Mouse (Mus musculus) layer of hippocampus, adult 11-12 months (tissue): ENCODE results near the gene Tpm4.

ENCODE experiments used
- DNase-seq: peaks from one replicate; pipeline ENCODE4 v3.0.0; 2022; ENCODE audit warnings: low spot score

The Tpm4 gene

DNA sequence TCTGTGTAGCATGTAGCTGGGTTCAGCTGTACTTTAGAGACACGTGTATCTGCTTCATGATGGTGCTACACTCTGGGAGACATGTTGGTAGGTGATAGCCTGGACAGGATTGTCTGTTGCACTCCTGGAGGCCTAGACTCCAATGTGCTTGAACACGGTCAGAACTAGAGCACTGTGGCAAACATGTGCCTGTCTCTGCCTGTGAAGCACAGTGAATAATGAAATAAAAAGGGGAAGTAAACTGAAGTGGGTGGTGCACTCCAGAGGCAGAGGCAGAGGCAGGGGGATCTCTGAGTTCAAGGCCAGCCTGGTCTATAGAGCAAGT is 55.4 kb downstream of the Tpm4 start:
- DNase-seq, result no peak

GRCm38 (mm10) chr8:72192065-72192464 is 57.3 kb downstream of the Tpm4 start:
- no peak for DNase-seq

DNA sequence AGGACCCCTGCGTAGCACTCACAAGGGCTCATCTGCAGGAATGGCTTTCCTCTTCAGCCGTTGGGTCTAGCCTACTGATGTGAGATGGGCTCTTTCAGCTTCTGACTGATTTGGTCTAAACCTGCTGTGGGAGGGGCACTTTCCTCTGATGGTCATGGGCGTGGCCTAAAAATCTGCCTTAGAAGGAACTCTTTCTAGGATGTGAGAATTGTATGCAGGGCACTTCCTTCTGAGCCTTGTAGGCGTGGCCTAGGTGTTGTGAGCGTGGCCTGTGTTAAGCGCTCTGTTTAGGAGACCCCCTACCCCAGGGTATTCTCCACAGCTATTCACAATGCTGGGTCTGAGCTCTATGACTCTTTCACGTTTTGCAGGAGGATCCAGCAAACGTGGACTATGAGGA is 63.2 kb downstream of the Tpm4 start:
- DNase-seq, result no peak
